Mouse (Mus musculus) lung, postnatal 0 days (tissue): Measurements from ENCODE around the gene Snw1.

Experiments
- CTCF ChIP-seq: IDR thresholded peaks from 2 replicates; pipeline ENCODE4 v1.5.1; 2016; ENCODE audit warnings: antibody characterized with exemption, mild to moderate bottlenecking
- EP300 ChIP-seq: IDR thresholded peaks from 2 replicates; pipeline ENCODE4 v1.6.1; 2016; ENCODE audit warnings: antibody characterized with exemption, mild to moderate bottlenecking, control low read depth

GRCm38 (mm10) chr12:87410999-87411398, 61.1 kb downstream of the Snw1 start:
- TF ChIP-seq CTCF (no peak), EP300 (no peak)
